Mouse (Mus musculus): ENCODE results near the gene Abhd14b. TPM values are rescaled to one million over a fixed set of nuclear protein-coding genes. Genes with fewer than 3 reads are reported as not detected.

Abhd14b gene
- polyA plus RNA-seq, 1 experiment from 2014 or later = 4.7 TPM

- ATAC-seq (ENCODE audit: low FRiP score, low read depth) = no peak
- Histone ChIP-seq H3K27ac (replicated peaks) (no peak overlapping the region), H3K9ac (replicated peaks) (no peak overlapping the region), H3K4me1 (peaks cover 27% of the 10 kb centered on the region), H3K27me3 (no peaks in the 10 kb centered on the region), H3K4me2 (replicated peaks) (no peak overlapping the region), H3K36me3 (peaks cover 33% of the 10 kb centered on the region), H3K9me3 (no peaks in the 10 kb centered on the region), H3K4me3 (no peak overlapping the region)
- WGBS = 83% methylated on average over 7 of the region's 7 CpGs
These were observed 13.9 kb upstream of the Abhd14b start for GRCm38 (mm10) chr9:106433389-106433788.

DNA sequence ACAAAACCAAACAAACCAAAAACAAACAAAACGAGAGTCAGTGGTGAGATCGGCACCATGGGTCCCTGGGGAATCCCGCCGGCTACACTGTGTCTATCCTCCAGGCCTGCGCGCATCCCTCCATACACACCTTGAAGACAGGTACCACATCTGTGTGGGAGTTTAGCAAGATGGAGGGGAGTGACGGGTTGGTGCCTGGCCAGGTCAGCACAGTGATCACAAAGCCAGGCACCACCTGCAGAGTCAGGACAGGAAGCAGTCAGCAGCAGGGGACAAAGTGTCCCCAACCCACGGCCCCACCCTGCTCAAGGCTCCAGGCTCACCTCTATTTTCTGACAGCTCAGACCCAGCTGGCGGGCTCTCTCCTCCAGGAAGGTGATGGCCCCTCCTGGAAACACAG is 10.7 kb upstream of the Abhd14b start:
- Histone ChIP-seq H3K9me3 (no peaks in the 10 kb centered on the region), H3K4me1 (peaks cover 23% of the 10 kb centered on the region), H3K9ac (replicated peaks) (peak overlapping the region; percentile 29; the same call in 1 of the 2 replicates), H3K4me2 (replicated peaks) (no peak overlapping the region), H3K27ac (replicated peaks) (no peak overlapping the region), H3K36me3 (peaks cover 23% of the 10 kb centered on the region), H3K27me3 (no peaks in the 10 kb centered on the region), H3K4me3 (no peak overlapping the region)
- WGBS = 85% methylated on average over 9 of the region's 9 CpGs
- no peak for ATAC-seq (ENCODE audit: low FRiP score, low read depth)

DNA sequence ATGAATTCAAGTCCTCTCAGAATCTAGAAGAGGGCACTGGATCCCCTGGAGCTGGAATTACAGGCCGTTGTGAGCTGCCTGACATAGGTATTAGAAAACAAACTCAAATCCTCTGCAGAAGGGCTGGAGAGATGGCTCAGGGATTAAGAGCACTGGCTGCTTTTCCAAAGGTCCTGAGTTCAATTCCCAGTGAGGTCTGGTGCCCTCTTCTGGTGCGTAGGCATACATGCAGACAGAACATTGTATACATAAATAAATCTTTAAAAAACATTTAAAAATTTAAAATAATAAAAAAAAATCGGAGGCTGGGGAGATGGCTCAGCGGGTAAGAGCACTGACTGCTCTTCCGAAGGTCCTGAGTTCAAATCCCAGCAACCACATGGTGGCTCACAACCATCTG is 4.6 kb upstream of the Abhd14b start:
- 72% methylated on average over 5 of the region's 5 CpGs for WGBS
- ATAC-seq (ENCODE audit: low FRiP score, low read depth) = no peak
- no peak overlapping the region for H3K4me3 ChIP-seq

GRCm38 (mm10) chr9:106444836-106445235 is 2.4 kb upstream of the Abhd14b start:
- Histone ChIP-seq H3K4me3 (no peak overlapping the region), H3K9ac (replicated peaks) (no peak overlapping the region), H3K27me3 (no peaks in the 10 kb centered on the region), H3K4me1 (peaks cover 31% of the 10 kb centered on the region), H3K4me2 (replicated peaks) (no peak overlapping the region), H3K27ac (replicated peaks) (no peak overlapping the region), H3K36me3 (no peaks in the 10 kb centered on the region), H3K9me3 (no peaks in the 10 kb centered on the region)
- no peak for ATAC-seq (ENCODE audit: low FRiP score, low read depth)
- 78% methylated on average over 4 of the region's 4 CpGs for WGBS

More for the DNA sequence above, 4.6 kb upstream of the Abhd14b start:
- Histone ChIP-seq H3K4me2 (replicated peaks) (no peak overlapping the region), H3K9ac (replicated peaks) (no peak overlapping the region), H3K27me3 (no peaks in the 10 kb centered on the region), H3K36me3 (no peaks in the 10 kb centered on the region), H3K27ac (replicated peaks) (no peak overlapping the region), H3K4me1 (peaks cover 27% of the 10 kb centered on the region), H3K9me3 (no peaks in the 10 kb centered on the region)

GRCm38 (mm10) chr9:106447951-106448350 is 692 bp downstream of the Abhd14b start:
- H3K36me3 ChIP-seq = no peaks in the 10 kb centered on the region
- H3K27me3 ChIP-seq = no peaks in the 10 kb centered on the region
- H3K27ac ChIP-seq (replicated peaks) = peak overlapping the region; percentile 71
- peaks cover 54% of the 10 kb centered on the region for H3K4me1 ChIP-seq
- 37% methylated on average over 9 of the region's 9 CpGs for WGBS
- H3K9ac ChIP-seq (replicated peaks) = peak overlapping the region; percentile 72; the same call in 1 of the 2 replicates
- peak overlapping the region; percentile 58 for H3K4me2 ChIP-seq (replicated peaks)
- H3K4me3 ChIP-seq = peak overlapping the region; percentile 51; the same call in 1 of the 2 replicates
- ATAC-seq (ENCODE audit: low FRiP score, low read depth) = peak; percentile 16
- H3K9me3 ChIP-seq = no peaks in the 10 kb centered on the region

DNA sequence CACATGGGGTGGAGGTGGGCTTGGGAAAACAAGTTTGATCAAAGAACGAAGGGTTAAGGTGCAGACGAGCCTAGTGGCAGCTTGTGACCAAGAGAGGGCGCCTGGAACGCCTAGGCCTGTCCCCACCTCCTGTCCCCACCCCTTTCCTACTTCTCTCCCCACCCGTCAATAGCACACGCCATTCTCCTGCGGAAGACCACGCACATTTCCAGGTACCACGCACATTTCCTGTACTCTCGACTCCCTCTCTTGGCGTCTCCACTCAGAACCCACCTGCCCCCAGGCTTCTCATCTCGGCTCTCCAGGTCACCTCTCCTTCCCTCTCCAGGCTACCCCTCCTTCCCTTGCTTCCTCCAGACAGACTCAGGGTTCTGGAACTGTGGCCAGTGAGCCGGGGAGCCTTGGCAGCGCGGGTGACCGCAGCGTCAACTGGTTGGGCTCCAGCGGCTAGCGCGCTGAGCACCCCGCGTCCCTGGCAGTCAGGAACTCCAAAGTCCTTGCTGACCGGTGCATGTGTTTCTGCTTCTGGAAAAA is 1.3 kb downstream of the Abhd14b start:
- ATAC-seq (ENCODE audit: low FRiP score, low read depth) = peak; percentile 48; the same call in 1 of the 2 replicates
- Histone ChIP-seq H3K9ac (replicated peaks) (peak overlapping the region; percentile 56), H3K27me3 (no peaks in the 10 kb centered on the region), H3K4me2 (replicated peaks) (peak overlapping the region; percentile 58), H3K36me3 (no peaks in the 10 kb centered on the region), H3K27ac (replicated peaks) (peak overlapping the region; percentile 43; the same call in 1 of the 2 replicates), H3K9me3 (no peaks in the 10 kb centered on the region), H3K4me1 (peaks cover 58% of the 10 kb centered on the region), H3K4me3 (peak overlapping the region; percentile 39)
- WGBS = 1% methylated on average over 23 of the region's 23 CpGs

- H3K4me3 ChIP-seq = no peak overlapping the region
- H3K9me3 ChIP-seq = no peaks in the 10 kb centered on the region
- no peak overlapping the region for H3K9ac ChIP-seq (replicated peaks)
- ATAC-seq (ENCODE audit: low FRiP score, low read depth) = no peak
- WGBS = 92% methylated on average over 8 of the region's 8 CpGs
- no peaks in the 10 kb centered on the region for H3K36me3 ChIP-seq
- no peak overlapping the region for H3K4me2 ChIP-seq (replicated peaks)
- no peak overlapping the region for H3K27ac ChIP-seq (replicated peaks)
- peaks cover 61% of the 10 kb centered on the region for H3K4me1 ChIP-seq
- H3K27me3 ChIP-seq = no peaks in the 10 kb centered on the region
These were observed 2.7 kb downstream of the Abhd14b start for GRCm38 (mm10) chr9:106449947-106450346.

- H3K4me1 ChIP-seq = peaks cover 66% of the 10 kb centered on the region
- no peak overlapping the region for H3K4me3 ChIP-seq
- H3K9me3 ChIP-seq = no peaks in the 10 kb centered on the region
- no peaks in the 10 kb centered on the region for H3K27me3 ChIP-seq
- no peaks in the 10 kb centered on the region for H3K36me3 ChIP-seq
- no peak overlapping the region for H3K4me2 ChIP-seq (replicated peaks)
- H3K27ac ChIP-seq (replicated peaks) = no peak overlapping the region
- 25% methylated on average over 9 of the region's 9 CpGs for WGBS
- no peak for ATAC-seq (ENCODE audit: low FRiP score, low read depth)
- no peak overlapping the region for H3K9ac ChIP-seq (replicated peaks)
These were observed 3.4 kb downstream of the Abhd14b start for GRCm38 (mm10) chr9:106450661-106451060.

DNA sequence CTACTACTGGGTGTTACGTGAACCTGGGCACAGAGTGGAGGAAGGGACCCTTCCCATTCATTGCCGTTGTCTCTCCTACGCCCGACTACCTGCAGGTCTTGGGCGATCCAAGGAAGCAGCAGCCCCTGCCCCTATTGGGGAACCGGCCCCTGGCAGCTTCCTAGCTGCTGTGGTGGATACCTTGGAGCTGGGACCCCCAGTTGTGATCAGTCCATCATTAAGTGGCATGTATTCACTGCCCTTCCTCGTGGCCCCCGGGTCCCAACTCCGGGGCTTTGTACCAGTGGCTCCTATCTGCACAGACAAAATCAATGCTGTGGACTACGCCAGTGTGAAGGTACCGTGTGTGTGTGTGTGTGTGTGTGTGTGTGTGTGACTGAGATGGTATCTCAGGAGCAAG is 4.0 kb downstream of the Abhd14b start:
- no peaks in the 10 kb centered on the region for H3K27me3 ChIP-seq
- no peak overlapping the region for H3K9ac ChIP-seq (replicated peaks)
- no peaks in the 10 kb centered on the region for H3K9me3 ChIP-seq
- H3K4me2 ChIP-seq (replicated peaks) = no peak overlapping the region
- no peak overlapping the region for H3K4me3 ChIP-seq
- ATAC-seq (ENCODE audit: low FRiP score, low read depth) = no peak
- H3K27ac ChIP-seq (replicated peaks) = no peak overlapping the region
- 0 out of 2 replicates have a peak, but pooled peaks cover 1% of the 10 kb centered on the region for H3K36me3 ChIP-seq
- WGBS = 80% methylated on average over 11 of the region's 11 CpGs
- H3K4me1 ChIP-seq = peaks cover 69% of the 10 kb centered on the region

GRCm38 (mm10) chr9:106451899-106452298 is 4.6 kb downstream of the Abhd14b start:
- Histone ChIP-seq H3K9ac (replicated peaks) (no peak overlapping the region), H3K4me1 (peaks cover 72% of the 10 kb centered on the region), H3K4me3 (no peak overlapping the region), H3K4me2 (replicated peaks) (0 out of 2 replicates have a peak overlapping the region, but pooled peaks have one; percentile 98), H3K36me3 (0 out of 2 replicates have a peak, but pooled peaks cover 4% of the 10 kb centered on the region), H3K27me3 (no peaks in the 10 kb centered on the region), H3K9me3 (no peaks in the 10 kb centered on the region), H3K27ac (replicated peaks) (no peak overlapping the region)
- no peak for ATAC-seq (ENCODE audit: low FRiP score, low read depth)
- 58% methylated on average over 2 of the region's 2 CpGs for WGBS

GRCm38 (mm10) chr9:106452351-106452750 is 5.1 kb downstream of the Abhd14b start:
- Histone ChIP-seq H3K4me3 (peak overlapping the region; percentile 74), H3K4me1 (peaks cover 72% of the 10 kb centered on the region), H3K9ac (replicated peaks) (peak overlapping the region; percentile 95; the same call in 1 of the 2 replicates), H3K36me3 (0 out of 2 replicates have a peak, but pooled peaks cover 4% of the 10 kb centered on the region), H3K9me3 (no peaks in the 10 kb centered on the region), H3K4me2 (replicated peaks) (peak overlapping the region; percentile 98), H3K27ac (replicated peaks) (peak overlapping the region; percentile 97), H3K27me3 (no peaks in the 10 kb centered on the region)
- no peak for ATAC-seq (ENCODE audit: low FRiP score, low read depth)
- WGBS = 20% methylated on average over 6 of the region's 6 CpGs

GRCm38 (mm10) chr9:106452821-106453220 is 5.6 kb downstream of the Abhd14b start:
- Histone ChIP-seq H3K9me3 (no peaks in the 10 kb centered on the region), H3K27me3 (no peaks in the 10 kb centered on the region), H3K36me3 (0 out of 2 replicates have a peak, but pooled peaks cover 4% of the 10 kb centered on the region), H3K9ac (replicated peaks) (peak overlapping the region; percentile 95), H3K4me3 (peak overlapping the region; percentile 74), H3K27ac (replicated peaks) (peak overlapping the region; percentile 97), H3K4me1 (peaks cover 72% of the 10 kb centered on the region), H3K4me2 (replicated peaks) (peak overlapping the region; percentile 98)
- 2% methylated on average over 6 of the region's 7 CpGs for WGBS
- 0 out of 2 replicates have a peak, but pooled peaks have one; percentile 0 for ATAC-seq (ENCODE audit: low FRiP score, low read depth)
